Mouse (Mus musculus): ENCODE data around the gene Asphd2. TPM values are rescaled to one million over a fixed set of nuclear protein-coding genes. Genes with fewer than 3 reads are reported as not detected.
"Not testable (repeated sequence)": the region's sequence is repeated elsewhere in the genome, so short reads cannot be mapped to it uniquely, and the experiment has no call there.

Asphd2 gene
- 1.0 and 1.5 TPM in 2 replicates for polyA plus RNA-seq (2012; ENCODE audit: insufficient read depth, insufficient read length, missing spikeins)

GRCm38 (mm10) chr5:112394779-112395443 lies at the start of gene Asphd2:
Gene Asphd2, minus strand, starts transcription at chr5:112394866.
- Histone ChIP-seq H3K4me3 (ENCODE audit: insufficient read depth, low read depth, low read length) (peak within 1 kb of the TSS; percentile 31; the same call in 1 of the 2 replicates), H3K4me1 (ENCODE audit: control insufficient read depth, insufficient read depth, insufficient read length, low read length) (no peaks in the 10 kb centered on the region), H3K27ac (replicated peaks; ENCODE audit: low read depth, low read length) (no peak within 1 kb of the TSS)

DNA sequence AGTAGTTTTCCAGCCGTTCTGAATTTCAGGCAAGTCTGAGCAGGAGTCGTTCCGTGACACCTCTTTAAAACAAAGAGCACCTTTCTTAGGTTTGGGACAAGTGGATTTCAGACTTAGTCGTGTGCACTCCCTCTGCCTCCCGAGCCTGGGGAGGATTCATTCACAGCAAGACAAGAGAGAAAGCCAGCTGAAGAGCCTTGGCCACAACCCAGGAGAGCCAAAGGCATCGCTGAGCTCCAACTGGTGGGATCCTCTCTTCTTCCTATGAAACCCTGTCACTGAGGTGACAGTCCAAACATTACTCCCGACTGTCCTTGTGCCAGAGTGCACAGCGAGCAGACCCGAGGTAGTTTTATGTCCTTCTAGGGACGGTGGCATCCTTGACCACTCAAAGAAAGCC lies 43.9 kb upstream of the Asphd2 start:
- Histone ChIP-seq H3K27ac (replicated peaks; ENCODE audit: low read depth, low read length) (no peak overlapping the region), H3K4me1 (ENCODE audit: control insufficient read depth, insufficient read depth, insufficient read length, low read length) (no peaks in the 10 kb centered on the region), H3K4me3 (ENCODE audit: insufficient read depth, low read depth, low read length) (no peak overlapping the region)

- Histone ChIP-seq H3K27ac (replicated peaks; ENCODE audit: low read depth, low read length) (no peak overlapping the region), H3K4me3 (ENCODE audit: insufficient read depth, low read depth, low read length) (no peak overlapping the region), H3K4me1 (ENCODE audit: control insufficient read depth, insufficient read depth, insufficient read length, low read length) (no peaks in the 10 kb centered on the region)
Measured at GRCm38 (mm10) chr5:112433004-112433403, 38.3 kb upstream of the Asphd2 start.

DNA sequence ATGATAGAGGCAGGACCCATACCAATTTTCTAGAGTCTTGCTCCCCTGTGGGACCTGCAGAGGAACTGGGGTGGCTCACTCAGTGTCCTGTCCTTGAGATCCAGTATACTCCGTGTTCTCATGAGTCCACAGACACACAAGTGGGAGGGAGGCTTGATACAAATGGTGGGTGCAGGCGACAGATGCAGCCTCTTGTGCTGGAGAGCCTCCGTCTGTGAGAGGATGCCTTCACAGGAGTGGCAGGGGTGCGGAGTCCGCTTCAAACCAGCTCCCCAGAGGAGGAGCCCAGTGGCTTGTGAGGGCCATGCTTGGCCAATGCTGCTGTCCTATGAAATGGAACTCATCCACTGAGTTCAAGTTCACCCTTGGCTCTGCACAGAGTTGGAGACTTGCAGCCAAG lies 37.4 kb upstream of the Asphd2 start:
- Histone ChIP-seq H3K4me1 (ENCODE audit: control insufficient read depth, insufficient read depth, insufficient read length, low read length) (no peaks in the 10 kb centered on the region), H3K27ac (replicated peaks; ENCODE audit: low read depth, low read length) (no peak overlapping the region), H3K4me3 (ENCODE audit: insufficient read depth, low read depth, low read length) (no peak overlapping the region)

- no peak overlapping the region for H3K4me3 ChIP-seq (ENCODE audit: insufficient read depth, low read depth, low read length)
- H3K4me1 ChIP-seq (ENCODE audit: control insufficient read depth, insufficient read depth, insufficient read length, low read length), result no peaks in the 10 kb centered on the region
- no peak overlapping the region for H3K27ac ChIP-seq (replicated peaks; ENCODE audit: low read depth, low read length)
Measured at GRCm38 (mm10) chr5:112431120-112431775, 36.6 kb upstream of the Asphd2 start.

DNA sequence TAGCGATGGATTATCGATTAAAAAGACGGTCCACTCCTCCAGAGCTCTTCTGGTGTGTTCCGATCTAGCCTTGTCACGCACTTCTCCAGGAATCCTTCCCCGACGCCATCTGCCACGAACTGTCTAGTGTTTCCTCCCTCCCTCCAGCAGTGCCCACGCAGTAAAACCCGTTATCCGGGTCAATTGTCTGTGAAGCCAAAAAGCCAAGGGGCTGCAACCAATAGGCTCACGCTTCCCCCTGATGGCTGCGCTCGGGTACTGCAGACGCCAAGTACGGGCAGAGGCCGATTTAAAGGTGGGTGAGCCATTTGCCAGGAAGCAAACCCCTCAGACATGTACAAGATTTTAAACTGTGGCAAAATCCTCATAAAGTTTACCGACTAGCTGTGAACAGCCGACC lies 34.3 kb upstream of the Asphd2 start:
- H3K27ac ChIP-seq (replicated peaks; ENCODE audit: low read depth, low read length), result no peak overlapping the region
- H3K4me1 ChIP-seq (ENCODE audit: control insufficient read depth, insufficient read depth, insufficient read length, low read length), result no peaks in the 10 kb centered on the region
- H3K4me3 ChIP-seq (ENCODE audit: insufficient read depth, low read depth, low read length), result no peak overlapping the region

DNA sequence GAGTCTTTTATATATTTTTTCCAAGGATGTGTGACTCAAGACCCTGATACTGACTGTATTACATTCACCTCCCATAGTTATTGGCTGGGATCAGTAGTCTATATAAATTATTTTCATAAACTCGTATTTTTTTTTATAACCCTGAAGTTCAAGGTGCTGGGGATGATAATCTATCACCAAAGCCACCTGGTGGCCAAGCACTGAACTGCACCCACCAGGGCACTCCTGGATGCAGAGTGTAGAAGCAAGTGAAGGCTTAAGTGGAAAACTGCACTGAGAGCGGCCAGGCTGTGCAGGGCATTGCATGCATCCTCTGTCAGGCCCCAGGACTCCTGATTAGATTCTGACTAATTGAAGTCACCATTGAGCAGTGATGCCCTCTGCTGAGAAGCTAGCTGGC lies 32.6 kb upstream of the Asphd2 start:
- H3K4me3 ChIP-seq (ENCODE audit: insufficient read depth, low read depth, low read length), result no peak overlapping the region
- H3K4me1 ChIP-seq (ENCODE audit: control insufficient read depth, insufficient read depth, insufficient read length, low read length), result no peaks in the 10 kb centered on the region
- no peak overlapping the region for H3K27ac ChIP-seq (replicated peaks; ENCODE audit: low read depth, low read length)

- H3K4me3 ChIP-seq (ENCODE audit: insufficient read depth, low read depth, low read length), result no peak overlapping the region
- no peaks in the 10 kb centered on the region for H3K4me1 ChIP-seq (ENCODE audit: control insufficient read depth, insufficient read depth, insufficient read length, low read length)
- H3K27ac ChIP-seq (replicated peaks; ENCODE audit: low read depth, low read length), result no peak overlapping the region
Measured at GRCm38 (mm10) chr5:112426635-112427034, 32.0 kb upstream of the Asphd2 start.

GRCm38 (mm10) chr5:112419535-112419934 lies 24.9 kb upstream of the Asphd2 start:
- Histone ChIP-seq H3K4me1 (ENCODE audit: control insufficient read depth, insufficient read depth, insufficient read length, low read length) (no peaks in the 10 kb centered on the region), H3K4me3 (ENCODE audit: insufficient read depth, low read depth, low read length) (no peak overlapping the region), H3K27ac (replicated peaks; ENCODE audit: low read depth, low read length) (no peak overlapping the region)

DNA sequence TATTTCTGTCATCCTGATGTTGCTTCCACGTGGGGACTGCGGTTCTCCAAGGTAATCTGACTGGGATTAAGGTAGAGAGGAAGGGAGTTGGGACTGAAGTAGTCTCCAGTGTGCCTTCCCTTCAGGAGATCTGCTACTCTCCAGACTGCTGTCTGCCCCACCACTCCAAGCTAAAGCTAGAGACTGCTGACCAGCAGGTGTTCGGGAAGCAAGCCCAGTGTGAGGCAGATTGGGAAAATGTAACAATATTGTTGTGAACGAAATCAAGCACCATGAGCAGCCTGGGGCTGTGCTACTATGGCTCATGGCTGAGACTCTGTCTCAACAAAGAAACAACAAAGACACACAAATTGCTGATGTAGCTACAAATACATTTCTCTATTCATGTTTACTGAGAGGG lies 23.4 kb upstream of the Asphd2 start:
- Histone ChIP-seq H3K4me1 (ENCODE audit: control insufficient read depth, insufficient read depth, insufficient read length, low read length) (no peaks in the 10 kb centered on the region), H3K4me3 (ENCODE audit: insufficient read depth, low read depth, low read length) (no peak overlapping the region), H3K27ac (replicated peaks; ENCODE audit: low read depth, low read length) (no peak overlapping the region)

- Histone ChIP-seq H3K4me1 (ENCODE audit: control insufficient read depth, insufficient read depth, insufficient read length, low read length) (no peaks in the 10 kb centered on the region), H3K27ac (replicated peaks; ENCODE audit: low read depth, low read length) (no peak overlapping the region), H3K4me3 (ENCODE audit: insufficient read depth, low read depth, low read length) (no peak overlapping the region)
Measured at GRCm38 (mm10) chr5:112416673-112417072, 22.0 kb upstream of the Asphd2 start.

DNA sequence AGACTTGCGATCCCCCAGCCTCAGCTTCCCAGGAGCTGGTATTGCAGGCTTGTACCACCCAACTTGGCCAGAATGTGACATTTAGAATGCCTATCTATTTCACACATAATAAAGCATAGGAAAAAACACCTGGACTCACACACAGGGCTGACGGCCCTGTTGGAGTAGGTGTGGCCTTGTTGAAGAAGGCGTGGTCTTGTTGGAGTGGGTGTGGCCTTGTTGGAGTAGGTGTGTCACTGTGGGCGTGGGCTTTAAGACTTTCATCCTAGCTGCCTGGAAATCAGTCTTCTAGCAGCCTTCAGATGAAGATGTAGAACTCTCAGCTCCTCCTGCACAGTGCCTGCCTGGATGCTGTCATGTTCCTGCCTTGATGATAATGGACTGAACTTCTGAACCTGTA lies 18.1 kb upstream of the Asphd2 start:
- not testable (repeated sequence) for H3K4me3 ChIP-seq (ENCODE audit: insufficient read depth, low read depth, low read length); H3K27ac ChIP-seq (replicated peaks; ENCODE audit: low read depth, low read length); H3K4me1 ChIP-seq (ENCODE audit: control insufficient read depth, insufficient read depth, insufficient read length, low read length)

GRCm38 (mm10) chr5:112411514-112412335 lies 17.1 kb upstream of the Asphd2 start:
- H3K27ac ChIP-seq (replicated peaks; ENCODE audit: low read depth, low read length), result no peak overlapping the region
- H3K4me3 ChIP-seq (ENCODE audit: insufficient read depth, low read depth, low read length), result no peak overlapping the region
- no peaks in the 10 kb centered on the region for H3K4me1 ChIP-seq (ENCODE audit: control insufficient read depth, insufficient read depth, insufficient read length, low read length)

DNA sequence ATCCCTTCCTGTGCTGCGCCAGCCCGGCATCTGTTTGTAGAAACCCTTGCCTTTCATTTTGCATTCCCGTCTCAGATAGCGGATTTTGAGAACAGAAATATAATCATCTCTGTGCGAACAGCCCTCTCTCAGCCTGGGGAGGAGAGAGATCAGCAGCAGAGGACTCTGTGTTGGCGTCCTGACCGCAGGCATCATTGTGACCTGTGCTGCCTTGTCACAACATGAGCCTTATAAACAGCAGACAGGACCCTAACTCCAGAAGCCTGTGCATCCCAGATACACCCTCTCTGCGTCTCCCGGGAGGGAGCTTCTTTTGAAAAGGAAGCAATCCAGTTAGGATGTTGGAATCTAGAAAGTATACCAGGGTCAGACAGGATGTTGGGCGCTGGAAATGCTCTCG lies 16.4 kb upstream of the Asphd2 start:
- no peak overlapping the region for H3K4me3 ChIP-seq (ENCODE audit: insufficient read depth, low read depth, low read length)
- no peak overlapping the region for H3K27ac ChIP-seq (replicated peaks; ENCODE audit: low read depth, low read length)
- no peaks in the 10 kb centered on the region for H3K4me1 ChIP-seq (ENCODE audit: control insufficient read depth, insufficient read depth, insufficient read length, low read length)

DNA sequence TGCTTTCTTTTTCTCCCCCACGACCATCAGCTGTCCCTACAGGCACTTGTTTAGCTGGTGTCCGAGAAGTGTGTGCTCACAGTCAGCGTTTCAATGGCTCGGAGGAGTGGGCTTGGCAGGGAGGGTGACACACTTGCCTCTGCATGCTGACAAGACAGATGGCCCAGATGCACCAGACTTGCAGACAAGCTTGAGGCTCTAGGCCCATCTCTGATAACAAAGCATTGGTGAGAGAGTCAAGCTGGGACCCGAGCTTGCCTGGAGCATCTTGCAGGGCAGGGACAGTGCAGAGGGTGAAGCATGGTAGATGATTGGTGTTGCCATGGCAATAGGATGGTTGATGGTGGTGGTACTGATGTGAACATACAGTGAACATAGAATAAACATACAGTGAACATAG lies 14.6 kb upstream of the Asphd2 start:
- Histone ChIP-seq H3K4me1 (ENCODE audit: control insufficient read depth, insufficient read depth, insufficient read length, low read length) (no peaks in the 10 kb centered on the region), H3K4me3 (ENCODE audit: insufficient read depth, low read depth, low read length) (no peak overlapping the region), H3K27ac (replicated peaks; ENCODE audit: low read depth, low read length) (no peak overlapping the region)
